Mouse (Mus musculus) heart, adult 11 months (tissue): ENCODE measurements around the gene Zbtb32.

Experiments used
- DNase-seq: peaks from one replicate; pipeline ENCODE4 v3.0.0; 2022

Gene Zbtb32

GRCm38 (mm10) chr7:30564970-30565571 lies 33.6 kb downstream of the Zbtb32 start, which contains the start of gene Igflr1:
Igflr1 (plus strand) TSS chr7:30565427.
- no peak for DNase-seq

GRCm38 (mm10) chr7:30563906-30564280 lies 34.8 kb downstream of the Zbtb32 start:
- no peak for DNase-seq

- peak; percentile 100 for DNase-seq
Observed at GRCm38 (mm10) chr7:30563117-30563905, 35.4 kb downstream of the Zbtb32 start, which contains the start of the genes U2af1l4, Gm49396 and Psenen. U2af1l4 (plus strand) TSS chr7:30563301. Gm49396 (plus strand) TSS chr7:30563344. Psenen (minus strand) TSS chr7:30563627.

- no peak for DNase-seq
Observed at GRCm38 (mm10) chr7:30562526-30563116, 36.1 kb downstream of the Zbtb32 start.

GRCm38 (mm10) chr7:30560296-30560695 lies 38.4 kb downstream of the Zbtb32 start:
- DNase-seq = no peak

GRCm38 (mm10) chr7:30559443-30559954 lies 39.2 kb downstream of the Zbtb32 start, which contains the start of gene Lin37:
Lin37 (minus strand) TSS chr7:30559838.
- peak; percentile 100 for DNase-seq

GRCm38 (mm10) chr7:30558656-30559442 lies 39.9 kb downstream of the Zbtb32 start:
- DNase-seq = peak; percentile 93

GRCm38 (mm10) chr7:30557901-30558514 lies 40.7 kb downstream of the Zbtb32 start:
- peak; percentile 92 for DNase-seq

GRCm38 (mm10) chr7:30556894-30557536 lies 41.7 kb downstream of the Zbtb32 start:
- DNase-seq = peak; percentile 92

- peak; percentile 94 for DNase-seq
Observed at GRCm38 (mm10) chr7:30553810-30554584, 44.7 kb downstream of the Zbtb32 start.

GRCm38 (mm10) chr7:30553021-30553589 lies 45.6 kb downstream of the Zbtb32 start:
- peak; percentile 97 for DNase-seq

- DNase-seq = peak; percentile 100
Observed at GRCm38 (mm10) chr7:30552102-30553020, 46.3 kb downstream of the Zbtb32 start, which contains the start of the genes Hspb6 and Proser3. Hspb6 (plus strand) TSS chr7:30552178. Proser3 (minus strand) TSS chr7:30552299.

- DNase-seq = peak; percentile 90
Observed at GRCm38 (mm10) chr7:30551445-30552101, 47.1 kb downstream of the Zbtb32 start.

GRCm38 (mm10) chr7:30550603-30551002 lies 48.1 kb downstream of the Zbtb32 start:
- DNase-seq = peak; percentile 91

- DNase-seq = no peak
Observed at GRCm38 (mm10) chr7:30549880-30550279, 48.8 kb downstream of the Zbtb32 start.

GRCm38 (mm10) chr7:30544327-30544726 lies 54.4 kb downstream of the Zbtb32 start:
- DNase-seq = no peak

- peak; percentile 80 for DNase-seq
Observed at GRCm38 (mm10) chr7:30540572-30540971, 58.1 kb downstream of the Zbtb32 start.
